Comparison of ENCODE assay signal across 9 mouse cellular contexts in genomic region chr11:75133951-75134350, GRCm38 (mm10). TPM values are rescaled to one million over a fixed set of nuclear protein-coding genes. Genes with fewer than 3 reads are reported as not detected.
DNase-seq lines count a peak whose midpoint lies in the region; ATAC-seq and TF ChIP-seq lines count a peak whose summit lies in the region.
"Had no signal": no experiment of that assay in that cellular context is flagged by ENCODE, and none has a peak within 500 bp of the region (broad histone marks: within the 10 kb centered on the region; RNA-seq: fewer than 3 reads in every experiment).

No protein-coding gene starts in this region.

- H3K9ac ChIP-seq in intestine, embryonic 14.5 days (ENCODE audit: low read length) = no peak overlapping the region
- H3K9ac ChIP-seq in intestine, postnatal 0 days (ENCODE audit: low read depth, low read length) = no peak overlapping the region
- H3K9ac ChIP-seq in forebrain, embryonic 11.5 days (ENCODE audit: low read length) = no peak overlapping the region
- peak overlapping the region; percentile 39; the same call in 1 of the 2 replicates for H3K9ac ChIP-seq in hindbrain, embryonic 13.5 days
- no peak overlapping the region for H3K9ac ChIP-seq in lung, embryonic 14.5 days
- H3K9ac ChIP-seq in liver, postnatal 0 days (replicated peaks) = no peak overlapping the region

- 3% methylated on average over 2 of the region's 2 CpGs for WGBS in intestine, embryonic 14.5 days
- WGBS in intestine, postnatal 0 days = 16% methylated on average over 2 of the region's 2 CpGs
- WGBS in forebrain, embryonic 11.5 days = 18% methylated on average over 2 of the region's 2 CpGs
- WGBS in hindbrain, embryonic 13.5 days = 25% methylated on average over 2 of the region's 2 CpGs
- whole genome bisulfite sequencing in lung, embryonic 14.5 days = 3% methylated on average over 2 of the region's 2 CpGs
- 62% methylated on average over 2 of the region's 2 CpGs for WGBS in liver, postnatal 0 days (ENCODE audit: insufficient replicate concordance)

- H3K36me3 ChIP-seq in intestine, embryonic 14.5 days (ENCODE audit: control insufficient read depth, insufficient read depth, low read length) = no peaks in the 10 kb centered on the region
- H3K36me3 ChIP-seq in intestine, postnatal 0 days (ENCODE audit: control insufficient read depth, insufficient read depth) = 0 out of 2 replicates have a peak, but pooled peaks cover 3% of the 10 kb centered on the region
- no peaks in the 10 kb centered on the region for H3K36me3 ChIP-seq in forebrain, embryonic 11.5 days (ENCODE audit: control insufficient read depth, insufficient read depth, low read length)
- H3K36me3 ChIP-seq in hindbrain, embryonic 13.5 days = no peaks in the 10 kb centered on the region
- no peaks in the 10 kb centered on the region for H3K36me3 ChIP-seq in lung, embryonic 14.5 days (ENCODE audit: insufficient read depth)
- H3K36me3 ChIP-seq in liver, postnatal 0 days (replicated peaks; ENCODE audit: insufficient read depth, low read length) = no peaks in the 10 kb centered on the region; the same call in 1 of the 2 replicates

- ATAC-seq in intestine, embryonic 14.5 days (replicated peaks; ENCODE audit: low FRiP score, low TSS enrichment, low read depth) = peak; percentile 64; the same call in 1 of the 2 replicates
- ATAC-seq in intestine, postnatal 0 days = no peak
- ATAC-seq in forebrain, embryonic 11.5 days (replicated peaks; ENCODE audit: low FRiP score) = peak; percentile 36; the same call in 1 of the 2 replicates
- peak; percentile 69; the same call in 1 of the 2 replicates for ATAC-seq in hindbrain, embryonic 13.5 days (ENCODE audit: low FRiP score)
- peak; percentile 85 for ATAC-seq in lung, embryonic 14.5 days (ENCODE audit: insufficient read depth)
- no peak for ATAC-seq in liver, postnatal 0 days

- no peak overlapping the region for H3K4me3 ChIP-seq in intestine, embryonic 14.5 days (ENCODE audit: low read depth, low read length)
- H3K4me3 ChIP-seq in intestine, postnatal 0 days (ENCODE audit: low read depth, low read length) = no peak overlapping the region
- no peak overlapping the region for H3K4me3 ChIP-seq in forebrain, embryonic 11.5 days (ENCODE audit: low read depth, low read length)
- no peak overlapping the region for H3K4me3 ChIP-seq in hindbrain, embryonic 13.5 days
- H3K4me3 ChIP-seq in lung, embryonic 14.5 days (ENCODE audit: low read depth, low read length) = no peak overlapping the region
- H3K4me3 ChIP-seq in liver, postnatal 0 days (ENCODE audit: low read depth, low read length) = no peak overlapping the region

- no peak overlapping the region for H3K4me2 ChIP-seq in intestine, embryonic 14.5 days (ENCODE audit: low read length)
- H3K4me2 ChIP-seq in intestine, postnatal 0 days (replicated peaks; ENCODE audit: low read depth) = no peak overlapping the region
- H3K4me2 ChIP-seq in forebrain, embryonic 11.5 days (ENCODE audit: low read depth, low read length, severe bottlenecking) = no peak overlapping the region
- H3K4me2 ChIP-seq in hindbrain, embryonic 13.5 days = no peak overlapping the region
- no peak overlapping the region for H3K4me2 ChIP-seq in lung, embryonic 14.5 days
- no peak overlapping the region for H3K4me2 ChIP-seq in liver, postnatal 0 days (ENCODE audit: low read depth, low read length)

- no peak for DNase-seq in intestine, embryonic 14.5 days (ENCODE audit: low spot score)
- DNase-seq in forebrain, embryonic 11.5 days (ENCODE audit: low spot score) = no peak
- peak; percentile 87 for DNase-seq in lung, embryonic 14.5 days
- DNase-seq in frontal cortex, postnatal 14 days (ENCODE audit: low spot score in 2 of 2) = no peak
- DNase-seq in liver, postnatal 0 days = no peak
- DNase-seq in spleen, postnatal 4 days (ENCODE audit: low spot score in 2 of 2) = no peak

- H3K27me3 ChIP-seq in intestine, embryonic 14.5 days (replicated peaks; ENCODE audit: control insufficient read depth, insufficient read depth, low read length) = no peaks in the 10 kb centered on the region
- no peaks in the 10 kb centered on the region for H3K27me3 ChIP-seq in intestine, postnatal 0 days (replicated peaks; ENCODE audit: control insufficient read depth, insufficient read depth, low read length)
- no peaks in the 10 kb centered on the region for H3K27me3 ChIP-seq in forebrain, embryonic 11.5 days (ENCODE audit: control insufficient read depth, insufficient read depth, low read length)
- no peaks in the 10 kb centered on the region for H3K27me3 ChIP-seq in hindbrain, embryonic 13.5 days
- H3K27me3 ChIP-seq in lung, embryonic 14.5 days (ENCODE audit: insufficient read depth, low read length) = no peaks in the 10 kb centered on the region
- H3K27me3 ChIP-seq in liver, postnatal 0 days (ENCODE audit: insufficient read depth, low read length) = no peaks in the 10 kb centered on the region

- peak overlapping the region; percentile 79 for H3K27ac ChIP-seq in intestine, embryonic 14.5 days (ENCODE audit: low read depth)
- H3K27ac ChIP-seq in intestine, postnatal 0 days (ENCODE audit: low read depth, low read length) = no peak overlapping the region; the same call in 1 of the 2 replicates
- H3K27ac ChIP-seq in forebrain, embryonic 11.5 days (ENCODE audit: low read depth, low read length) = no peak overlapping the region
- H3K27ac ChIP-seq in hindbrain, embryonic 13.5 days = peak overlapping the region; percentile 84
- H3K27ac ChIP-seq in lung, embryonic 14.5 days (ENCODE audit: low read depth) = peak overlapping the region; percentile 19
- no peak overlapping the region for H3K27ac ChIP-seq in liver, postnatal 0 days (ENCODE audit: low read depth)

- peaks cover 40% of the 10 kb centered on the region for H3K4me1 ChIP-seq in intestine, embryonic 14.5 days (replicated peaks; ENCODE audit: control insufficient read depth, insufficient read depth, low read length)
- H3K4me1 ChIP-seq in intestine, postnatal 0 days (replicated peaks; ENCODE audit: control insufficient read depth, insufficient read depth, low read length) = no peaks in the 10 kb centered on the region; the same call in 1 of the 2 replicates
- peaks cover 6% of the 10 kb centered on the region; the same call in 1 of the 2 replicates for H3K4me1 ChIP-seq in forebrain, embryonic 11.5 days (replicated peaks; ENCODE audit: control insufficient read depth, insufficient read depth, low read length)
- H3K4me1 ChIP-seq in hindbrain, embryonic 13.5 days (replicated peaks) = peaks cover 43% of the 10 kb centered on the region
- H3K4me1 ChIP-seq in lung, embryonic 14.5 days (ENCODE audit: insufficient read depth) = peaks cover 17% of the 10 kb centered on the region; the same call in 1 of the 2 replicates
- peaks cover 15% of the 10 kb centered on the region for H3K4me1 ChIP-seq in liver, postnatal 0 days (ENCODE audit: insufficient read depth)

- no peak for TF ChIP-seq EP300 in liver, postnatal 0 days (IDR thresholded peaks at IDR 0.05; ENCODE audit: low read depth)

- TF ChIP-seq CTCF in intestine, postnatal 0 days (IDR thresholded peaks at IDR 0.05; ENCODE audit: low read depth) = no peak
- TF ChIP-seq CTCF in lung, embryonic 14.5 days (IDR thresholded peaks at IDR 0.05; ENCODE audit: low read depth) = no peak
- TF ChIP-seq CTCF in liver, postnatal 0 days (IDR thresholded peaks at IDR 0.05; ENCODE audit: low read depth) = no peak

- no peaks in the 10 kb centered on the region for H3K9me3 ChIP-seq in intestine, embryonic 14.5 days (ENCODE audit: control insufficient read depth, low read length)
- H3K9me3 ChIP-seq in intestine, postnatal 0 days (ENCODE audit: control insufficient read depth) = no peaks in the 10 kb centered on the region
- no peaks in the 10 kb centered on the region for H3K9me3 ChIP-seq in forebrain, embryonic 11.5 days (ENCODE audit: control insufficient read depth, low read length)
- no peaks in the 10 kb centered on the region for H3K9me3 ChIP-seq in hindbrain, embryonic 13.5 days
- no peaks in the 10 kb centered on the region for H3K9me3 ChIP-seq in lung, embryonic 14.5 days (ENCODE audit: low read depth, low read length)
- H3K9me3 ChIP-seq in liver, postnatal 0 days (ENCODE audit: low read length) = no peaks in the 10 kb centered on the region
- H3K9me3 ChIP-seq: G1E had no signal

RNA-seq across cellular contexts. Expression of gene Hic1, which starts 35.4 kb away (rescaled TPM):
- polyA plus RNA-seq in intestine, embryonic 14.5 days (2014; fragmentation: Nextera tagmentation; extraction: Ambion mirVana) = 13.0 and 14.5 TPM in 2 replicates
- polyA plus RNA-seq in intestine, postnatal 0 days (2015; fragmentation: Nextera tagmentation; extraction: Ambion mirVana) = 8.6 and 8.8 TPM in 2 replicates
- 0.86 and 1.1 TPM in 2 replicates for polyA plus RNA-seq in forebrain, embryonic 11.5 days (2014; fragmentation: Nextera tagmentation; extraction: Ambion mirVana)
- 3.4 TPM in 2 replicates for polyA plus RNA-seq in hindbrain, embryonic 13.5 days (2015; fragmentation: Nextera tagmentation; extraction: Ambion mirVana)
- 14.0 and 15.6 TPM in 2 replicates for polyA plus RNA-seq in lung, embryonic 14.5 days (2014; fragmentation: Nextera tagmentation; extraction: Ambion mirVana)
- 1.1 and 1.5 TPM in 2 replicates for polyA plus RNA-seq in liver, postnatal 0 days (2015; fragmentation: Nextera tagmentation; extraction: Ambion mirVana)

RNA-seq across cellular contexts. Expression of gene Ovca2, which starts 44.7 kb away (rescaled TPM):
- 29.9 and 32.2 TPM in 2 replicates for polyA plus RNA-seq in intestine, embryonic 14.5 days (2014; fragmentation: Nextera tagmentation; extraction: Ambion mirVana)
- 21.6 and 22.4 TPM in 2 replicates for polyA plus RNA-seq in intestine, postnatal 0 days (2015; fragmentation: Nextera tagmentation; extraction: Ambion mirVana)
- polyA plus RNA-seq in forebrain, embryonic 11.5 days (2014; fragmentation: Nextera tagmentation; extraction: Ambion mirVana) = 32.7 and 34.4 TPM in 2 replicates
- polyA plus RNA-seq in hindbrain, embryonic 13.5 days (2015; fragmentation: Nextera tagmentation; extraction: Ambion mirVana) = 17.0 and 18.2 TPM in 2 replicates
- 28.6 and 29.9 TPM in 2 replicates for polyA plus RNA-seq in lung, embryonic 14.5 days (2014; fragmentation: Nextera tagmentation; extraction: Ambion mirVana)
- 12.4 and 13.6 TPM in 2 replicates for polyA plus RNA-seq in liver, postnatal 0 days (2015; fragmentation: Nextera tagmentation; extraction: Ambion mirVana)

RNA-seq across cellular contexts. Expression of gene Dph1, which starts 57.1 kb away (rescaled TPM):
- polyA plus RNA-seq in intestine, embryonic 14.5 days (2014; fragmentation: Nextera tagmentation; extraction: Ambion mirVana) = 27.9 and 31.5 TPM in 2 replicates
- polyA plus RNA-seq in intestine, postnatal 0 days (2015; fragmentation: Nextera tagmentation; extraction: Ambion mirVana) = 11.3 and 12.3 TPM in 2 replicates
- polyA plus RNA-seq in forebrain, embryonic 11.5 days (2014; fragmentation: Nextera tagmentation; extraction: Ambion mirVana) = 21.8 and 24.0 TPM in 2 replicates
- polyA plus RNA-seq in hindbrain, embryonic 13.5 days (2015; fragmentation: Nextera tagmentation; extraction: Ambion mirVana) = 14.4 and 15.5 TPM in 2 replicates
- polyA plus RNA-seq in lung, embryonic 14.5 days (2014; fragmentation: Nextera tagmentation; extraction: Ambion mirVana) = 25.0 and 26.5 TPM in 2 replicates
- polyA plus RNA-seq in liver, postnatal 0 days (2015; fragmentation: Nextera tagmentation; extraction: Ambion mirVana) = 10.9 and 13.0 TPM in 2 replicates

RNA-seq across cellular contexts. Expression of gene Rtn4rl1, which starts 59.6 kb away (rescaled TPM):
- 1.6 and 2.0 TPM in 2 replicates for polyA plus RNA-seq in intestine, embryonic 14.5 days (2014; fragmentation: Nextera tagmentation; extraction: Ambion mirVana)
- 1.5 and 1.8 TPM in 2 replicates for polyA plus RNA-seq in intestine, postnatal 0 days (2015; fragmentation: Nextera tagmentation; extraction: Ambion mirVana)
- 1.0 and 1.1 TPM in 2 replicates for polyA plus RNA-seq in forebrain, embryonic 11.5 days (2014; fragmentation: Nextera tagmentation; extraction: Ambion mirVana)
- polyA plus RNA-seq in hindbrain, embryonic 13.5 days (2015; fragmentation: Nextera tagmentation; extraction: Ambion mirVana) = 6.2 and 8.0 TPM in 2 replicates
- polyA plus RNA-seq in lung, embryonic 14.5 days (2014; fragmentation: Nextera tagmentation; extraction: Ambion mirVana) = 1.1 and 1.5 TPM in 2 replicates
- polyA plus RNA-seq in liver, postnatal 0 days (2015; fragmentation: Nextera tagmentation; extraction: Ambion mirVana) = 1.5 and 2.0 TPM in 2 replicates
- polyA plus RNA-seq: G1E had no signal

Comparison
In these comparisons a context has a peak if more than half of its experiments do, and no peak if none do; other contexts are left out.
1. ATAC-seq: peak in intestine, embryonic 14.5 days (single experiment), forebrain, embryonic 11.5 days (single experiment), hindbrain, embryonic 13.5 days (single experiment) and lung, embryonic 14.5 days (single experiment); none in intestine, postnatal 0 days (single experiment) and liver, postnatal 0 days (single experiment).
2. H3K27ac ChIP-seq: peak in intestine, embryonic 14.5 days (single experiment), hindbrain, embryonic 13.5 days (single experiment) and lung, embryonic 14.5 days (single experiment); none in intestine, postnatal 0 days (single experiment), forebrain, embryonic 11.5 days (single experiment) and liver, postnatal 0 days (single experiment).